Mouse (Mus musculus) adrenal gland, postnatal 14 days (tissue): ENCODE results near the gene Hist1h1d. TPM values are rescaled to one million over a fixed set of nuclear protein-coding genes. Genes with fewer than 3 reads are reported as not detected.
A peak's percentile ranks its signal among the peaks of the same experiment; 100 is the strongest.
"Not testable (repeated sequence)": the region's sequence is repeated elsewhere in the genome, so short reads cannot be mapped to it uniquely, and the experiment has no call there.

Experiments
- DNase-seq: peaks from one replicate; pipeline ENCODE4 v3.0.0; 2021; ENCODE audit warnings: mixed read lengths
- microRNA-seq, 2 experiments: library from miRNA; unstranded; fragments of <30 nt; microRNA quantifications; one replicate each; pipeline ENCODE4 v1.2.0; 2021
- total RNA-seq: library from RNA; stranded (reverse); gene quantifications from 2 replicates; pipeline ENCODE4 v1.2.3, GENCODE M21; 2021

The Hist1h1d gene
- total RNA-seq, 1 experiment from 2014 or later = 24.2 TPM

DNA sequence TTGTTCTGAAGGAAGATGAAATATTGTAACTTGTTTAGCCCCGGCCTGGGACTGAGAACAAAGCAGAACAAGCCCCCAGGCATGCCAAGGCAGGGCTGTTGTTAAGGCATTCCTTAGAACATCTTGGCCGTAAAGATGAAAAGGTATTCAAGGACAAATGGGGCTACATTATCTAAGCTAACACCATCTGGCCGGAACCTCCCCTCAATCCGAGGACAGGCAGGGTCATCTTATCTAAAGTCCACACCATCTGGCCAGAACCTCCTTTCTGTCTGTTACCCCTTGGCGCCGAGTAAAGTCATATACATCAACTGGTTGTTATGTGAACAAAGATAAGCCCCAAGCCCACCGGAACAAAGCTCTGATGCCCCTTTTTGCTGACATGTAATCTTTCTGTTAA, 38.8 kb downstream of the Hist1h1d start:
- DNase-seq = not testable (repeated sequence)

DNA sequence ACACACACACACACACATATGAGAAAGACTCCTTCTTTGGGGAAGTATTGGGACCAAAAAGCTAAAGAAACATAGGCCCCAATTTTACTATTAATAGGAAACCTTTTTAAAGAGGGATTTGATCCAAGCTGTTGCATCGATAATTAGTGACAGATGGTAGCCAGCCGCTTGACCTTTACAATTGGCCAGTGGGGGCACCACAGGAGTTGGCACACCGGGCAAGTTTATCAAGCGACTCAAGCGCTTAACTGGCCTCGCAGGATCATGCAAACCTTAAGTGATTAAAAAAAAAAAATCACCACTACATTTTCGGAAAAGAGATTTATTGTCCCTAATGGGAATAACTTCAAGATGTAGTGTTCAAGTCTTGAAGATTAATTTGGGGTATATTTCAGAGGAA, 39.6 kb downstream of the Hist1h1d start:
- no peak for DNase-seq

DNA sequence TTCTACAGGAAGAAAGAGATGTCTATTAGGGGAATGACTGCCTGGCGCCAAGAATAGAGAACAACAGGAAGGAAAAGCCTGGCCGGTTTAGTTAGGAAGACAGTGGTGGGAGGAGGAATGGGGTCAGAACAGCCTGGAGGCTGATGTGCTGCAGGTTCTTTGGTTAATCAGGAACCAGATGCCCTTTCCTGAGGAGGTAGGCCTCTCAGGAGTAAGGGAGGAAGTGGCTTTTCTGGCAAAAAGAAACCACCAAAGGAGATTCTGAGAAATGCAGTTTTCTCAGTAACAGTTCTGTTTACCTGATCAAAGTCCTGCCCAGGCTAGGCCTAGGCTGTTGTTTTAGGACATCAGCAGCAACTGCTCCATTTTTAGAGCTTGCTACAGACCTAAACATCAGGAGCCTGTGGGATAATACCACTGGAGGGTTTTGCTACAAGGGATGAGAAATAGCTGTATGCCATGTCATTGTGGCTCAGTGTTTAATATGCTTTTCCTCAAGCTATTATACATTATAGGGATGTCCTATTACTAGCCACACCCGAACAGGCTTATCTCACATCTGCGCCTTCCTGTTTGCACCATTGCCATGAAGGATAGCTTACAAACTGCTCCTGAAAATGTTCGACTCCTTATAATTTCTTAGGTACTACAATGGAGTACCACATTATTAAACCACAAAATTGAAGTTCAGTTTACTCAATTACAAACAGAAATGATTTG, 40.1 kb downstream of the Hist1h1d start:
- no peak for DNase-seq

DNA sequence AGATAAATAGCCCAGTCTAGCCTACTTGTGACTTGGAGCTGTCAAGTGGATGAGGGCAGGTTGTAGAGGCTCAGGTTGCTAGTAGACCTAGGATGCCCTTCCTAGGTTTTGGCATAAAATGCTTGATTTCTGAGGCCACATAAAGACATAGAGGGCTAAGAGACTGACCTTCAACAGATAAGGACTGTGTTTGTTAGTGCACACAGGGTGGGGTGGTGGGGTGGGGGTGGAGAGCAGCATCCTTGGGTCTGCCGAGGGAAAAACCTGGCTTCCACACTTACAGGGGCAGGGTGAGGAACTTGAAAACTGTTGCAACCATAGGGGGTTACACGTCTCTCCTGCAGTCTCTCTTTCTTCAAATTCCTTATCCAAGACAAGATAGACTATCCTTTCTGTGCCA, 42.1 kb downstream of the Hist1h1d start:
- no peak for DNase-seq

DNA sequence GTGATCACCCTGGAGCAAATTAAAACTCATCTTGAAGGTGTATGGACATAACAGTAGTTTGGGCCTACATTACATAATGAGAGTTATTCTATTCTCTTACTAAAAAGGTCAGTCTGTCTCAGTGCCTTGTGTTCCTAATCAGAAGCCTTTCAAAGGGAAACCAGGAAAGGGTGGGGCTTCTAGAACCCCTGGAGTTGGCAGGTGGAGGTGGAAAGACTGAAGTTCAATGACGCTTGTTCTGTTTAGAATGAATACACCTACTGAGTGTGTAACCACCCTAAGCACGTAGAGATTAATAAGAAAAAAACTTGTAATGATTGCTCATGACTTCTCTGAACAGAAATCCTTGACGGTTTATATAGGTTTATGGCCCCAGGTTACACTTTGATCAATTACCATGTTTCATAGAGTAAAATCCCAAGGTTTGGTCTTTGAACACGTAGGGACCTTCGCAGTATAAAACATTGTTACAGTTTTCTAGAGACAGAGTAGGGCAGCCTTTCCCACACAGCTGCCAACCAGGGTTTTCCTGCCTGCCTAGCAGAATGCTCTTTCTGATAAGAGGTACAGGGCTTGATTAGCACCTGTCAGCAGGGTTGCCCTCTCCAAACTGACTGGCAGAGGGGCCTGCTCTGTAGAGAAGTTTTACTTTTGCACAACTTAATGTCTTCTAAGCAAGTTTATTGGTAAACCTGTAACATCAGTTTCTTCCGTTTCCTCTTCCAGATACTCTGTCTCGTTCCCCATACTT, 42.7 kb downstream of the Hist1h1d start:
- DNase-seq = no peak

DNA sequence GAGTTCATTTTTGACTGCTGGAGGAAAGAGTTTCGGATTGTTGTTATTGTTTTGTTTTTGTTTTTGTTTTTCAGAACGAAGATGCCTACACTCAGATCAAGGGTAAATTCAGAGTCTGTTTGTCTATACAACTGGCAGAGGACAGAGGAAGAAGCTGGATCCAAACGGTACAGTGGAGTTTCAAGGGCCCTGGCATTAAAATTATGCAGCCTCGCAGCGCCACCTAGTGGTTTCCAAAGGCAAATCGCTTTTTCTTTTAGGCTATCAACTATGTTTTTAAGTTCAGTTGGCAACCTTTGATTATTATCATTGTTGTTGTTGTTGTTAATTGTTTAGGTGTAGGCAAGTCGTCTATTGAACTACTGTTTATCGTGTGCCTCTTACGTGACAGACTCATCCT, 44.9 kb downstream of the Hist1h1d start:
- DNase-seq = peak; percentile 88

DNA sequence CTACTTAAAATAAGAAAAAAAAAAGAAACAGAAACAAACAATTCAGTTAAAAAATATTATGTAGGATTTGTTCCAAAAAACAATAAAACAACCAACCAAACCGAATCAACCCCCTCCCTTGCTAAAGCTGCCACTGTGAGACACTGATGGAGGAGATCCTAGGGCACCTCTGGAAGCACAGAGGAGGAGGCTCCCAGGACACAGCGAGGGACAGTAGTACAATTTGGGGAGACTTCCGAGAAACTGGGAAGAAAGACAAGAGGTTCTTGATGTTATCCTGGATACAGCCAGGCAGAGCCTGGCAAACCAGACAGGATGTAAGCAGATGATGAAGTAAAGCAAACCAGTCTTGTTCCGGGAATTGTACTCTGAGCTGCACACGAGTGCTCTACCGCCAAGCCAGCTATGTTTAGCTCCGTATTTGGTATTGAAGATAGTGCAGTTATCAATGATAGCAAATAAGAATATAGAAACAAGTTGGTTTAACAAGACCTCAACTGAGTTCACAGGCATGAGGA, 50.2 kb downstream of the Hist1h1d start:
- no peak for DNase-seq

DNA sequence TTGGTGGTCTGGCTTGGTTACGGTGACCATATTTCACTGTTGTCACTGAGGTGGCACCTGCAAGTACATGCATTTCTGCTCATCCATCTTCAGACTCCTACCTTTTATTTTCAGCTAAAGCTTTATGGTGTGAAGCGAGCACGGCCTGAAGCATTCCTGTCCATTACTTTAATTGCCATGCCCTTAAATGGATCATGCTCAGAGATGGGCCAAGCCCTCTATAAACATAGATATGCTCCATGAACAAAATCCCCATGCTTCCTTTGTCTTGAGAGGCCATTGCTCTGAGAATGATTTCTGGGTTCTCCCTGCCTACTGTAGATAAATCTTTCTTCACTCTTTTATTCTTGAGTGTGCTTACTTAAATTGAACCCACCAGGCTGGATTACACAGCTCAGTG, 51.4 kb downstream of the Hist1h1d start:
- no peak for DNase-seq

DNA sequence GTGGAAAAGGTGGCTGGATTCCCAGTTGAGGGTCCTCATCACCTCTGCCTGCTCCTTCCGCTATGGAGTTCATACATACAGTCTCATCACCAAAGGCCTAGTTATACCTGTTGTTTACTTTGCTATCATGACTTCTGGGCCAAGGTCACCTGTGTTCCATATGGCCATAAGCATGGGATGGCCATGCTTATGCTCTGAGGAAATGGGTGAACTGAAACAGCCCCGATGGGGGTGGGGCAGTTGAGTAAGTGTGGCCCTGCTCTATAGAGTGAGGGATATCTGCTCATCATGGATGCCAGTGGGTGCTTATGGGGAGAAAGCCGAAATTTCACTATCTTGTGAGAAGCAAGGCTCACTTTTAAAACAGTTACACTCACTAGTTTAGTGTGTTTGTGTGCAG, 52.0 kb downstream of the Hist1h1d start:
- no peak for DNase-seq

DNA sequence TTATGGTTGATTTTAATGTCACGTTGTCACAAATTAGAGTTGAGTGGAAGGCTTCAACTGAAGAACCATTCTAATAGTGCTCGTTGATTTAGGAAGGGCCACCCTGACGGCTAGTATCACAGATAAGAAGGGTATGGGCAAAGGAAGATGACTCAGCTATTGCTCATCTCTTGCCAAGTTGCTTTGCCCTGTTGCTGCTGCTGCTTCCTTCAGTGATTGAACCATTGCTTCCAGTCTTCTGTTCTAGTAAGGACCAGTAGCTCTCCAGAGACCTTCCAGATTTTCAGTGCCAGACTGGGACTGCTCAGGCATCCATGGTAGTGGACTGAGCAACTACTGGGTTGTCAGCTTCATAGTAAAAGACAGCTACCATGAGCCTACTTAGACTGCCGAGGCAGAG, 56.1 kb downstream of the Hist1h1d start:
- DNase-seq = no peak

DNA sequence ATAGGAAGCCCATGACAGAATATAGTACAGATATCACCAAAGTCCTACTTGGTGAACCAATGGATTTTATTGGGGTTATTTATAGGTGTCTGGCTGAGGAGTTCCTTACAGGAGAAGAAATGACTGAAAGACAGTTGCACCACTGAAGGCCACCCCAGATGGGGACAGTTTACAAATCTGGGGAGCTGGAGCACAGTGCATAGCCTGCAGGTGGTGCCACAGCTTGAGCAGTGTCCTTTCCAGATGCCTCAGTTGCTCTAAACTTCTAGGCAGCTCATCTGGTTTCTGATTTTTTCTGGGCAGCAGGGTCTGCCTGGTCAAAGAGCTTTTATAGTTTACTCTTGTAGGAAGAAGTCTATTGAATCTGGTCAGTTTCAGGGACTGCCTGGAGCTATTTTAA, 56.8 kb downstream of the Hist1h1d start:
- DNase-seq = no peak

Small RNA genes within 50 kb of the gene (microRNA-seq; reads per million reads assigned to microRNA genes)
- gene Gm44297 = 0 to 0.43 reads per million in 2 experiments
- gene Gm44359 = 0 reads per million in 2 experiments
- gene Gm44394 = 0 to 0.38 reads per million in 2 experiments
- gene n-TStga1 = 1.3 to 2.3 reads per million in 2 experiments

Other genes starting within 250 kb of the Hist1h1d start
- gene Zfp322a, start 184.1 kb upstream of the Hist1h1d start, total RNA-seq = 20.6 and 26.1 TPM in 2 replicates
- 5.9 and 6.3 TPM in 2 replicates for gene Abt1, start 129.4 kb upstream of the Hist1h1d start, total RNA-seq
- 0.19 TPM in 1 of 2 replicates, not detected in the other for gene Btn1a1, start 87.4 kb upstream of the Hist1h1d start, total RNA-seq
- not detected in 2 replicates for gene Btn2a2, start 64.4 kb upstream of the Hist1h1d start, total RNA-seq
- gene Hist1h4h, start 22.2 kb upstream of the Hist1h1d start, total RNA-seq = 699 and 771 TPM in 2 replicates
- gene Hist1h2af, start 19.4 kb upstream of the Hist1h1d start, total RNA-seq = 182 and 192 TPM in 2 replicates
- 64.2 and 80.0 TPM in 2 replicates for gene Hist1h3g, start 17.8 kb upstream of the Hist1h1d start, total RNA-seq
- gene Hist1h2bh, start 9.9 kb upstream of the Hist1h1d start, total RNA-seq = 18.0 and 26.2 TPM in 2 replicates
- 72.3 and 84.2 TPM in 2 replicates for gene Hist1h3f, start 9.2 kb upstream of the Hist1h1d start, total RNA-seq
- 307 and 382 TPM in 2 replicates for gene Hist1h4f, start 1.6 kb upstream of the Hist1h1d start, total RNA-seq
- gene Hist1h3e, start 9.1 kb downstream of the Hist1h1d start, total RNA-seq = 184 TPM in 2 replicates
- 28.8 and 36.1 TPM in 2 replicates for gene Hist1h2ae, start 18.0 kb downstream of the Hist1h1d start, total RNA-seq
- gene Hist1h2bg, start 18.1 kb downstream of the Hist1h1d start, total RNA-seq = 288 and 319 TPM in 2 replicates
- gene Hist1h2bf, start 20.9 kb downstream of the Hist1h1d start, total RNA-seq = 127 and 167 TPM in 2 replicates
- 12.6 and 14.1 TPM in 2 replicates for gene Hist1h2ad, start 21.1 kb downstream of the Hist1h1d start, total RNA-seq
- 27.2 and 39.2 TPM in 2 replicates for gene Hist1h3d, start 22.5 kb downstream of the Hist1h1d start, total RNA-seq
- gene Hist1h4d, start 28.3 kb downstream of the Hist1h1d start, total RNA-seq = 250 and 265 TPM in 2 replicates
- 22.3 and 25.1 TPM in 2 replicates for gene Hist1h2be, start 67.9 kb downstream of the Hist1h1d start, total RNA-seq
- 139 and 157 TPM in 2 replicates for gene Hist1h1e, start 69.3 kb downstream of the Hist1h1d start, total RNA-seq
- 6.6 and 8.0 TPM in 2 replicates for gene Hist1h2ac, start 130.7 kb downstream of the Hist1h1d start, total RNA-seq
- gene Hist1h2bc, start 130.9 kb downstream of the Hist1h1d start, total RNA-seq = 84.6 and 133 TPM in 2 replicates
- 0.37 and 0.83 TPM in 2 replicates for gene Hist1h1t, start 142.6 kb downstream of the Hist1h1d start, total RNA-seq
- 161 and 165 TPM in 2 replicates for gene Hist1h4c, start 145.2 kb downstream of the Hist1h1d start, total RNA-seq
- 29.0 and 39.1 TPM in 2 replicates for gene Hfe, start 157.6 kb downstream of the Hist1h1d start, total RNA-seq
- gene Hist1h1c, start 185.5 kb downstream of the Hist1h1d start, total RNA-seq = 300 and 304 TPM in 2 replicates
- 82.5 and 109 TPM in 2 replicates for gene Hist1h3c, start 192.3 kb downstream of the Hist1h1d start, total RNA-seq
- gene Hist1h2bb, start 193.5 kb downstream of the Hist1h1d start, total RNA-seq = 125 and 171 TPM in 2 replicates
- gene Hist1h2ab, start 197.9 kb downstream of the Hist1h1d start, total RNA-seq = 157 and 198 TPM in 2 replicates
- gene Hist1h3b, start 199.0 kb downstream of the Hist1h1d start, total RNA-seq = 247 and 351 TPM in 2 replicates
- 217 and 308 TPM in 2 replicates for gene Hist1h4b, start 203.8 kb downstream of the Hist1h1d start, total RNA-seq
- gene Hist1h4a, start 208.0 kb downstream of the Hist1h1d start, total RNA-seq = 164 and 198 TPM in 2 replicates
- gene Hist1h3a, start 209.1 kb downstream of the Hist1h1d start, total RNA-seq = 183 and 216 TPM in 2 replicates
- 172 and 219 TPM in 2 replicates for gene Hist1h1a, start 210.4 kb downstream of the Hist1h1d start, total RNA-seq
- not detected in 2 replicates for gene Trim38, start 216.7 kb downstream of the Hist1h1d start, total RNA-seq